Mouse (Mus musculus): ENCODE measurements around the gene Baiap2.

GRCm38 (mm10) chr11:119970021-119970851 is 27.7 kb downstream of the Baiap2 start:
- TF ChIP-seq POLR2A (IDR thresholded peaks at IDR 0.05; ENCODE audit: insufficient read depth, low read depth, low read length) = no peak
- TF ChIP-seq CTCF (IDR thresholded peaks at IDR 0.05; ENCODE audit: insufficient read depth, low read depth, low read length) = no peak

Measured in olfactory bulb, adult 2 months (tissue).